Mouse (Mus musculus): Measurements from ENCODE around the gene Nrp1. TPM values are rescaled to one million over a fixed set of nuclear protein-coding genes. Genes with fewer than 3 reads are reported as not detected.

Nrp1 gene
- polyA plus RNA-seq, 1 experiment from 2014 or later = 48.5 TPM

- Histone ChIP-seq H3K4me3 (ENCODE audit: low read depth, low read length) (no peak overlapping the region), H3K4me1 (replicated peaks; ENCODE audit: control insufficient read depth, insufficient read depth, low read length) (no peaks in the 10 kb centered on the region), H3K9ac (ENCODE audit: low read depth, low read length) (no peak overlapping the region), H3K27me3 (replicated peaks; ENCODE audit: control insufficient read depth, insufficient read depth, low read length) (no peaks in the 10 kb centered on the region), H3K36me3 (ENCODE audit: control insufficient read depth, insufficient read depth, low read length) (no peaks in the 10 kb centered on the region), H3K4me2 (no peak overlapping the region), H3K9me3 (ENCODE audit: control insufficient read depth, low read length) (no peaks in the 10 kb centered on the region), H3K27ac (ENCODE audit: low read depth, low read length) (no peak overlapping the region)
- ATAC-seq (replicated peaks; ENCODE audit: low FRiP score) (peak; percentile 26; the same call in 1 of the 2 replicates), DNase-seq (ENCODE audit: low spot score) (peak; percentile 35)
- whole genome bisulfite sequencing = 52% methylated on average over 15 of the region's 15 CpGs
These were observed 193.2 kb downstream of the Nrp1 start for GRCm38 (mm10) chr8:128551421-128552139.

MicroRNA genes within 50 kb of the gene (microRNA counts, 519-probe panel; counts per million panel counts)
- microRNA mmu-miR-1903 = not detected

Small RNA genes lying within 50 kb of the gene (microRNA-seq; reads per million reads assigned to microRNA genes)
- not detected for gene Mir1903 (ENCODE audit: borderline number of aligned reads)

Data from liver, embryonic 11.5 days (tissue).